Mouse (Mus musculus) adrenal gland, postnatal 14 days (tissue): ENCODE measurements around the gene Grm6. TPM values are rescaled to one million over a fixed set of nuclear protein-coding genes. Genes with fewer than 3 reads are reported as not detected.

Experiments
- DNase-seq: peaks from one replicate; pipeline ENCODE4 v3.0.0; 2021; ENCODE audit warnings: mixed read lengths
- total RNA-seq: library from RNA; stranded (reverse); gene quantifications from 2 replicates; pipeline ENCODE4 v1.2.3, GENCODE M21; 2021

Grm6 gene
- total RNA-seq, 1 experiment from 2014 or later, result 0.07 TPM

GRCm38 (mm10) chr11:50914461-50914860 is 64.0 kb downstream of the Grm6 start:
- no peak for DNase-seq

Other genes with a start within 250 kb of the Grm6 start
- 14.2 and 14.4 TPM in 2 replicates for gene Adamts2, start 248.6 kb upstream of the Grm6 start, total RNA-seq
- gene Zfp354c, start 23.0 kb upstream of the Grm6 start, total RNA-seq, result 5.2 and 9.8 TPM in 2 replicates
- 0.79 and 0.82 TPM in 2 replicates for gene Zfp879, start 9.1 kb upstream of the Grm6 start, total RNA-seq
- 2.5 and 3.0 TPM in 2 replicates for gene Zfp454, start 37.0 kb downstream of the Grm6 start, total RNA-seq
- 5.0 and 6.0 TPM in 2 replicates for gene Zfp2, start 65.5 kb downstream of the Grm6 start, total RNA-seq
- gene Zfp354b, start 80.9 kb downstream of the Grm6 start, total RNA-seq, result 2.1 and 2.9 TPM in 2 replicates
- gene 4933414I15Rik, start 93.1 kb downstream of the Grm6 start, total RNA-seq, result not detected in 2 replicates
- not detected in 2 replicates for gene Prop1, start 103.1 kb downstream of the Grm6 start, total RNA-seq
- not detected in 2 replicates for gene Olfr1378, start 115.8 kb downstream of the Grm6 start, total RNA-seq
- gene Olfr1377, start 131.3 kb downstream of the Grm6 start, total RNA-seq, result not detected in 2 replicates
- not detected in 2 replicates for gene Olfr51, start 152.9 kb downstream of the Grm6 start, total RNA-seq
- gene Olfr54, start 163.6 kb downstream of the Grm6 start, total RNA-seq, result 0.38 and 0.48 TPM in 2 replicates
- gene Olfr1375, start 197.4 kb downstream of the Grm6 start, total RNA-seq, result not detected in 2 replicates
- 6.2 and 8.6 TPM in 2 replicates for gene Zfp354a, start 208.6 kb downstream of the Grm6 start, total RNA-seq